Mouse (Mus musculus): Measurements from ENCODE around the gene Rrp9.

- no peak for TF ChIP-seq CTCF (IDR thresholded peaks at IDR 0.05; ENCODE audit: low read depth)
- no peak for TF ChIP-seq EP300 (optimal IDR thresholded peaks at IDR 0.05)
Observed at GRCm38 (mm10) chr9:106459946-106460345, 15.8 kb upstream of the Rrp9 start.

All from stomach, postnatal 0 days (tissue).